Mouse (Mus musculus) stomach, postnatal 0 days (tissue): ENCODE results near the gene Rpusd1. TPM values are rescaled to one million over a fixed set of nuclear protein-coding genes. Genes with fewer than 3 reads are reported as not detected.
A peak's percentile ranks its signal among the peaks of the same experiment; 100 is the strongest.

Source experiments
- ATAC-seq: fragments of 200-750 bp; cut with Nextera tagmentation; 2 replicates; pipeline ENCODE4 v1.8.0; 2017; ENCODE audit not compliant: low FRiP score, low TSS enrichment
- DNase-seq: peaks from one replicate; pipeline ENCODE4 v3.0.0-alpha.2; 2016; ENCODE audit warnings: low spot score
- H3K27ac ChIP-seq: fragments of 300-500 bp; sonication (generic); replicated peaks from 2 replicates; pipeline ENCODE4 v1.5.1; 2014; ENCODE audit warnings: mild to moderate bottlenecking, control low read depth
- H3K27me3 ChIP-seq: fragments of 300-500 bp; sonication (generic); 2 replicates; pipeline ENCODE4 v1.6.1; 2014; ENCODE audit warnings: low read length; ENCODE audit not compliant: control insufficient read depth, insufficient read depth
- H3K36me3 ChIP-seq: fragments of 300-500 bp; sonication (generic); 2 replicates; pipeline ENCODE4 v1.6.1; 2014; ENCODE audit warnings: low read length, mixed read lengths; ENCODE audit not compliant: control insufficient read depth, insufficient read depth
- H3K4me1 ChIP-seq: fragments of 300-500 bp; sonication (generic); replicated peaks from 2 replicates; pipeline ENCODE4 v1.6.1; 2014; ENCODE audit warnings: antibody characterized with exemption; ENCODE audit not compliant: control insufficient read depth, insufficient read depth
- H3K4me2 ChIP-seq: fragments of 300-500 bp; sonication (generic); replicated peaks from 2 replicates; pipeline ENCODE4 v1.6.1; 2014; ENCODE audit warnings: low read depth, mild to moderate bottlenecking, control low read depth, moderate library complexity
- H3K4me3 ChIP-seq: fragments of 300-500 bp; sonication (generic); 2 replicates; pipeline ENCODE4 v1.5.1; 2014; ENCODE audit warnings: low read depth, low read length, control low read depth
- H3K9ac ChIP-seq: fragments of 300-500 bp; sonication (generic); 2 replicates; pipeline ENCODE4 v1.6.1; 2014; ENCODE audit warnings: mild to moderate bottlenecking, low read length, control low read depth, mixed read lengths
- H3K9me3 ChIP-seq: fragments of 300-500 bp; sonication (generic); 2 replicates; pipeline ENCODE4 v1.6.1; 2016; ENCODE audit warnings: low read length; ENCODE audit not compliant: control insufficient read depth
- CTCF ChIP-seq: IDR thresholded peaks from 2 replicates; pipeline ENCODE4 v1.5.1; 2016; ENCODE audit warnings: antibody characterized with exemption, low read depth, mild to moderate bottlenecking, moderate library complexity
- EP300 ChIP-seq: optimal IDR thresholded peaks from 2 replicates; pipeline ENCODE3; 2016; ENCODE audit warnings: antibody characterized with exemption
- WGBS: fragments of 180-500 bp; shearing (Covaris S2); extraction: QIAGEN DNeasy Blood & Tissue Kit; methylation state at CpG from one replicate; pipeline ENCODE4 v1.1.7; 2014; 5-methylcytosine and 5-hydroxymethylcytosine counted together
- polyA plus RNA-seq: library from polyadenylated mRNA; unstranded; fragments of >200 nt; fragmentation: Nextera tagmentation; extraction: Ambion mirVana; gene quantifications from 2 replicates; pipeline ENCODE4 v1.2.1, GENCODE M21; 2015

The Rpusd1 gene
- polyA plus RNA-seq, 1 experiment from 2014 or later, result 10.3 TPM

DNA sequence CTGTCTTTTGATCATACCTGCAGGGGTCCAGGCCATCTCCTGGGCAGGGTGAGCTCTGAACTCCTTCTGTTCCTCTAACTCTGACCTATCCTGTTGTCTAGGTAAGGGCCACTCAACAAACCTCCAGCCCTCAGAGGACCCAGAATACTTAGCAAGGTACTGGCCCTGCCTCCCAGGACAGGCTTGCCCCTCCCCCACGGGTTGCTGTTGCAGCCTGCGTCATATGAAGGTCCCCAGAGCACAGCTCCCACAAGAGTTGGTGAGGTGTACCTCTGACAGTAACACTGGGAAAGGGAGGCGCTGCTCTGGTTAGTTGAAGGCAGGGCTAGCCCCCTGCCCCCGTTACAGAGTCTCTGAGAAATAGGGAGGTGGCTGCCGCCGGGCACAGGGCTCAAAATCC is 11.3 kb upstream of the Rpusd1 start:
- H3K36me3 ChIP-seq, result peaks cover 4% of the 10 kb centered on the region; the same call in 1 of the 2 replicates
- H3K27me3 ChIP-seq, result no peaks in the 10 kb centered on the region
- ATAC-seq (no peak), DNase-seq (no peak)
- H3K4me3 ChIP-seq, result no peak overlapping the region
- H3K9ac ChIP-seq, result no peak overlapping the region
- 13% methylated on average over 6 of the region's 6 CpGs for WGBS
- H3K9me3 ChIP-seq, result no peaks in the 10 kb centered on the region
- H3K4me2 ChIP-seq, result no peak overlapping the region
- H3K4me1 ChIP-seq, result no peaks in the 10 kb centered on the region
- TF ChIP-seq EP300 (no peak), CTCF (no peak)
- H3K27ac ChIP-seq, result no peak overlapping the region

DNA sequence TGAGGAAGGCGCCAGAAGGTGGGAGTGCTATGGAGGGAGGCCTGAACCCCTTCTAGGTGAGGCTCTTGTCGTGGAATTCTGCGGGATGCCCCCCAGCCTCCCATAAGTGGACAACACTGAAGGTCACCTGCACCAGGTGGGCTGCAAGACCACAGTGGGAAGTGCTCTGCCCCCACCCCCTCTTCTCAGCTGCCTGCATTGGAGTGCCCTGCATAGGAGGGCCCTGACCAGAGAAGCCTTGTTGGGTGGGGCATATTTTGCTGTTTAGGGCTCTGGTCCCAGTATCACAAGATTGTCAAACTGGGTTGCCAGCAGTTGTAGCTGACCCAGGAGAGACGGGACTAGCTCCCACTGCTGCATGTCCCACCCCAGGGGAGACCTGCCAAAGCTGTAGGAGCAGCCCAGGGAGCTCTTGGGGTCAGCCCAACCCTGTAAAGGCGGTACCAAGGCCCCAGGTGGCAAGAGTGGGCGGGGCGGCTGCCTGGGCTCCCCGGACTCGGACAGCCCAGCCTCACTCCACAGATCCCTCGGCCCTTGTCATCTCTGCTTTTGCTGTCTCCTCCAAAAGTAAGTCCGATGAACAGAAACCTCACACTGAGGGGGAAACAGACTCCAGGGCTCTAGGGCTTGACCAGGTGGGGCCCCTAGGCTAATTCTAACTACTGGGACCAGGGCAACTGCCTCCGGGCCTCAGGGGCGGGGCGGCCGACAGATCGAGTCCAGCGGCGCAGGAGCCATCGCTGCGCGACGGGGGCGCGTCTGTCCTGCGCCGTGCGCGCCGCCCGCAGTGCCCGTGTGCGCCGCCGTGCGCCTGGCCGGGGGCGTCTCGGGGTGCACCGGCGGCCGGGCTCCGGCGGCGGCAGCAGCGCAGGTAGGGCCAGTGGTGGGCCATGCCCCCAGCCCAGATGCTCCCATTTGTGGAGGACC is 10.5 kb upstream of the Rpusd1 start, which contains the start of gene Gng13:
Gene Gng13 (plus strand): TSS at position 461 of the 927 bp plus-strand sequence.
- peak; percentile 50 for DNase-seq
- no peaks in the 10 kb centered on the region for H3K4me1 ChIP-seq
- WGBS, result 2% methylated on average over 45 of the region's 45 CpGs

DNA sequence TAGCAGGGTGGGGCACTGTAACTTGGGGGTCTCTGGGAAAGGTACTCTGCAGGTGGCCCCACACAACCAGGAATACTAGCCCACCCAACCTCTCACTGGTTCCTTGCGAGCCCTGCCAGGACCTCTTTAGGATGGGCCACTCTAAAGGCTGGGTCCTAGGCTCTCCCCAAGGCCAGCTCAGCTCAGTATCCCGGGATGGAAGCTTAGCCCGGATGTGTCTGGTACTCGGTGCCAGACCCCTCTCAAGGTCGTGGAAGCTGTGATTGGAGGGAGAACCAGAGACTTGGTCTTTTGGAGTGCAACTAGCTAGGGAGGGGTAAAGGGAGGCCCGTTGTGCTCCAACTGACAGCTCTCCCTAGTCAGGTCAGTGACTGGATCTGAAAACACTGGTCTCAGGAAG is 9.8 kb upstream of the Rpusd1 start:
- WGBS, result 11% methylated on average over 6 of the region's 6 CpGs
- H3K4me1 ChIP-seq, result no peaks in the 10 kb centered on the region
- no peaks in the 10 kb centered on the region for H3K27me3 ChIP-seq
- TF ChIP-seq EP300 (no peak), CTCF (no peak)
- no peak overlapping the region; the same call in 1 of the 2 replicates for H3K9ac ChIP-seq
- DNase-seq (no peak), ATAC-seq (no peak)
- H3K4me2 ChIP-seq, result peak overlapping the region; percentile 66
- H3K9me3 ChIP-seq, result no peaks in the 10 kb centered on the region
- H3K36me3 ChIP-seq, result peaks cover 4% of the 10 kb centered on the region; the same call in 1 of the 2 replicates
- no peak overlapping the region for H3K27ac ChIP-seq
- peak overlapping the region; percentile 34 for H3K4me3 ChIP-seq

More for the DNA sequence above, 10.5 kb upstream of the Rpusd1 start, which contains the start of gene Gng13:
- TF ChIP-seq CTCF (no peak), EP300 (no peak)
- Histone ChIP-seq H3K27me3 (no peaks in the 10 kb centered on the region), H3K4me2 (peak within 1 kb of the TSS; percentile 66), H3K9ac (no peak within 1 kb of the TSS; the same call in 1 of the 2 replicates), H3K9me3 (no peaks in the 10 kb centered on the region), H3K4me3 (peak within 1 kb of the TSS; percentile 34), H3K36me3 (peaks cover 4% of the 10 kb centered on the region; the same call in 1 of the 2 replicates), H3K27ac (no peak within 1 kb of the TSS)
- 0 out of 2 replicates have a peak, but pooled peaks have one; percentile 18 for ATAC-seq

DNA sequence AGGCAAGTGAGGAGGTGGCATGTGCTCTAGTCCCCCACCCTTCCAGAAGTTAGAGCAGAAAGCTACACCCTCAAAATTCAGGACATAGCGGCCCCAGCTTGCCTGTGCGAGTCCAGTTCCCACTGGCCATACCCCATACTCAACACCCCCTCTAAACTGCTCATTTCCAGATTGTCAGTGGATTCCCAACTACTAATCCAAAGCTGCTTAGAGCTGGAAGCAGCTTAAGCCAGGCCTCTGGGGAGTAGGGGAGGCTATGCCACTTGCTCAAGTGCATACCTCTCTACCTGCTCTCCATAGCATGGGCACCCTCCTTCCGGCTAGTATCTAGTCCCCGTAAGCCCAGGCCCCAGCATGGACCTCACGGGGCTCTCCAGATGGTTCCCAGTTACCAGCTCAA is 6.0 kb upstream of the Rpusd1 start:
- ATAC-seq, result no peak
- TF ChIP-seq EP300 (no peak), CTCF (no peak)
- Histone ChIP-seq H3K36me3 (peaks cover 4% of the 10 kb centered on the region; the same call in 1 of the 2 replicates), H3K4me2 (no peak overlapping the region), H3K27me3 (no peaks in the 10 kb centered on the region), H3K4me1 (no peaks in the 10 kb centered on the region; the same call in 1 of the 2 replicates), H3K9me3 (no peaks in the 10 kb centered on the region), H3K9ac (no peak overlapping the region), H3K27ac (no peak overlapping the region), H3K4me3 (no peak overlapping the region)
- 96% methylated on average over 5 of the region's 5 CpGs for WGBS
- DNase-seq, result no peak

DNA sequence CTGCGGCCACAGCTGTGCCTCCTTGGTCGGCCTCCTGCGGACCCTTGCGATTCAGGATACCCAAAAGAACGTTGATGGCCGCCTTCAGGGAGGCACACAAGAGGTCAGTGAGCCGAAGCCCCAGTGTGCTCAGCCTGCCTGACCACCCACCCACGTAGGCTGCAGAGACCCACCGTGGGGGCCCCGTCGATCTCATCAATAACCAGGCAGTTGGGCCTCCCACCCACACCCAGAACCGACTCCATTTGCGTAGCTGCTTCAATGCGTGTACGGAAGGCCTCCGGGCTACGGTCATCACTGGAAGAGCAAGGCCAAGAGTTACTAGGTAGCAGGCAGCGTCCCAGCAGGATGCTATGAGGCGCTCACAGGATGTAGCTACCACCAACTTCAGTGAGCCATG is 4.0 kb upstream of the Rpusd1 start:
- Histone ChIP-seq H3K4me1 (peaks cover 4% of the 10 kb centered on the region), H3K4me2 (no peak overlapping the region), H3K9ac (no peak overlapping the region), H3K4me3 (no peak overlapping the region), H3K36me3 (peaks cover 4% of the 10 kb centered on the region; the same call in 1 of the 2 replicates), H3K27me3 (no peaks in the 10 kb centered on the region), H3K27ac (no peak overlapping the region), H3K9me3 (no peaks in the 10 kb centered on the region)
- no peak for TF ChIP-seq CTCF
- 96% methylated on average over 19 of the region's 19 CpGs for WGBS
- no peak for DNase-seq
- no peak for ATAC-seq

DNA sequence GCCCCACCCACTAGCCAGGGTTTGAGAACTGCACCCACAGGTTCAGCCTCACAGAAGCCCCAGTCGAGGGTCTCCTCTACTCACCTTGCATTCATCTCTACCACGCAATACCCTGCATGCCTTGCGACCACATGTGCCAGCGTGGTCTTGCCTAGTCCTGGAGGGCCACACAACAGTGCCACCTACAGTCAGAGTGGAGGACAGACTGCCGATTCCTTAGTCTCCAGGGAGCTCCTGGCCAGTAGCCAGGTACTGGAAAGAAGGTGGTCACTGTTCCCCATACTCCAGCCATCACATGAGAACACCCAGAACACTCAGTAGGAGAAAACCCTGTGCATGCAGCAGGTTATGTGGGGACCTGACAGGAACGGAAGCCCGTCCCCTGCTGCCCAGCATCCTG is 3.6 kb upstream of the Rpusd1 start:
- Histone ChIP-seq H3K4me3 (no peak overlapping the region), H3K27me3 (no peaks in the 10 kb centered on the region), H3K27ac (no peak overlapping the region), H3K4me2 (no peak overlapping the region), H3K36me3 (peaks cover 4% of the 10 kb centered on the region; the same call in 1 of the 2 replicates), H3K9me3 (no peaks in the 10 kb centered on the region), H3K4me1 (peaks cover 4% of the 10 kb centered on the region), H3K9ac (no peak overlapping the region)
- WGBS, result 84% methylated on average over 7 of the region's 7 CpGs
- DNase-seq (no peak), ATAC-seq (no peak)
- TF ChIP-seq CTCF (peak; percentile 46), EP300 (no peak)
